Mouse (Mus musculus): ENCODE data around the gene Syna. TPM values are rescaled to one million over a fixed set of nuclear protein-coding genes. Genes with fewer than 3 reads are reported as not detected.

The Syna gene
- total and polyA plus RNA-seq, 2 experiments, result not detected

- Histone ChIP-seq H3K27me3 (ENCODE audit: control insufficient read depth, insufficient read depth, low read length) (no peaks in the 10 kb centered on the region), H3K36me3 (ENCODE audit: control insufficient read depth, insufficient read depth, low read length) (no peaks in the 10 kb centered on the region), H3K4me3 (ENCODE audit: insufficient read depth, low read depth, low read length) (no peak overlapping the region), H3K9ac (ENCODE audit: low read depth, low read length) (no peak overlapping the region), H3K79me2 (ENCODE audit: control insufficient read depth, insufficient read depth, low read length) (peaks cover 8% of the 10 kb centered on the region; the same call in 1 of the 2 replicates), H3K4me1 (ENCODE audit: control insufficient read depth, insufficient read depth, low read length) (peaks cover 10% of the 10 kb centered on the region), H3K27ac (replicated peaks; ENCODE audit: insufficient read depth, low read depth, low read length) (no peak overlapping the region)
- 23% methylated on average over 5 of the region's 5 CpGs for WGBS
- TF ChIP-seq CTCF (IDR thresholded peaks at IDR 0.05; ENCODE audit: low read depth, low read length), result no peak
- TF ChIP-seq POLR2A (IDR thresholded peaks at IDR 0.05; ENCODE audit: extremely low read depth, insufficient read depth, low read length), result no peak
- peak; percentile 44 for DNase-seq (ENCODE audit: extremely low read depth, low read depth, low spot score)
These were observed 11.7 kb downstream of the Syna start for GRCm38 (mm10) chr5:134548306-134548705.

DNA sequence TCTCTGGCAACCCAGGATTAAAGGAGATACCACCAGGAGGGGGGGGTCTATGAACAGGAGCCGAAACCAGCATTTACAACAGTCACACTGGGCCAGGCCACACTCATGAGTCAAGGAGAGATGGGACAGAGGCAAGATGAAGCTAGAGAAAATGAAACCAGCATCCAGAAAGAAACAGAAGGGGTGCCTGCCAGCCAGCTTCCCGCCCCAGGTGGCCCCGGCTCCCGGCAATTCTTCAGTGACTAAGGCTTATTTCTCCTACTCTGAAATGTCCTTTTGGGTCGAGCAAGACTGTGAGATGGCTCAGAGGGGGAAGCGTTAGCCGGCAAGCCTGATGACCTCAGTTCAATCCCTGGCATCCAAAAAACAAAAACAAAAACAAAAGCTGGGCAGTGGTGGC, 13.2 kb downstream of the Syna start:
- TF ChIP-seq CTCF (IDR thresholded peaks at IDR 0.05; ENCODE audit: low read depth, low read length) (no peak), POLR2A (IDR thresholded peaks at IDR 0.05; ENCODE audit: extremely low read depth, insufficient read depth, low read length) (no peak)
- Histone ChIP-seq H3K79me2 (ENCODE audit: control insufficient read depth, insufficient read depth, low read length) (peaks cover 8% of the 10 kb centered on the region; the same call in 1 of the 2 replicates), H3K9ac (ENCODE audit: low read depth, low read length) (no peak overlapping the region), H3K36me3 (ENCODE audit: control insufficient read depth, insufficient read depth, low read length) (no peaks in the 10 kb centered on the region), H3K27me3 (ENCODE audit: control insufficient read depth, insufficient read depth, low read length) (no peaks in the 10 kb centered on the region), H3K4me1 (ENCODE audit: control insufficient read depth, insufficient read depth, low read length) (peaks cover 8% of the 10 kb centered on the region), H3K4me3 (ENCODE audit: insufficient read depth, low read depth, low read length) (no peak overlapping the region), H3K27ac (replicated peaks; ENCODE audit: insufficient read depth, low read depth, low read length) (no peak overlapping the region)
- DNase-seq (ENCODE audit: extremely low read depth, low read depth, low spot score), result no peak
- WGBS, result 82% methylated on average over 7 of the region's 7 CpGs

DNA sequence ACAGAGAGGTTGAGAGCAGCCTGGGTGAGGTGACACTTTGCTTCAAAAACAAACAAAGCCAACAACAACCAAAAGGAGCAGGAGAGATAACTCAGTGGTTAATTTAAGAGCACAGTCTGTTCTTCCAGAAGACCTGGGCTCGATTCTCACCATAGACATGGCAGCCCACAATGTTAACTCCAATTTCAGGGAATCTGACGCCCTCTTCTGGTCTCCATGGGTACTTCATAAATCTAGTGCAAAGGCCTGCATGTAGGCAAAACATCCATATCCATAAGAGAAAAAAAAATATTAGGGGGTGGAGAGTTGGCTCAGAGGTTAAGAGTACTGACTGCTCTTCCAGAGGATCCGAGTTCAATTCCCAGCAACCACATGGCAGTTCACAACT, 14.7 kb downstream of the Syna start:
- Histone ChIP-seq H3K79me2 (ENCODE audit: control insufficient read depth, insufficient read depth, low read length) (no peaks in the 10 kb centered on the region; the same call in 1 of the 2 replicates), H3K4me3 (ENCODE audit: insufficient read depth, low read depth, low read length) (no peak overlapping the region), H3K27ac (replicated peaks; ENCODE audit: insufficient read depth, low read depth, low read length) (no peak overlapping the region), H3K27me3 (ENCODE audit: control insufficient read depth, insufficient read depth, low read length) (no peaks in the 10 kb centered on the region), H3K4me1 (ENCODE audit: control insufficient read depth, insufficient read depth, low read length) (peaks cover 12% of the 10 kb centered on the region), H3K36me3 (ENCODE audit: control insufficient read depth, insufficient read depth, low read length) (no peaks in the 10 kb centered on the region), H3K9ac (ENCODE audit: low read depth, low read length) (no peak overlapping the region)
- TF ChIP-seq CTCF (IDR thresholded peaks at IDR 0.05; ENCODE audit: low read depth, low read length) (peak; percentile 32; the same call in 1 of the 2 replicates), POLR2A (IDR thresholded peaks at IDR 0.05; ENCODE audit: extremely low read depth, insufficient read depth, low read length) (no peak)
- DNase-seq (ENCODE audit: extremely low read depth, low read depth, low spot score), result no peak
- WGBS, result 79% methylated on average over 3 of the region's 3 CpGs

- H3K27ac ChIP-seq (replicated peaks; ENCODE audit: insufficient read depth, low read depth, low read length), result no peak overlapping the region
- WGBS, result 62% methylated on average over 19 of the region's 19 CpGs
These were observed 15.3 kb downstream of the Syna start for GRCm38 (mm10) chr5:134544516-134545241.

GRCm38 (mm10) chr5:134541640-134542039, 18.3 kb downstream of the Syna start:
- Histone ChIP-seq H3K27me3 (ENCODE audit: control insufficient read depth, insufficient read depth, low read length) (no peaks in the 10 kb centered on the region), H3K36me3 (ENCODE audit: control insufficient read depth, insufficient read depth, low read length) (no peaks in the 10 kb centered on the region), H3K79me2 (ENCODE audit: control insufficient read depth, insufficient read depth, low read length) (no peaks in the 10 kb centered on the region), H3K27ac (replicated peaks; ENCODE audit: insufficient read depth, low read depth, low read length) (no peak overlapping the region), H3K4me3 (ENCODE audit: insufficient read depth, low read depth, low read length) (no peak overlapping the region), H3K9ac (ENCODE audit: low read depth, low read length) (no peak overlapping the region), H3K4me1 (ENCODE audit: control insufficient read depth, insufficient read depth, low read length) (peaks cover 12% of the 10 kb centered on the region)
- 7% methylated on average over 7 of the region's 7 CpGs for WGBS
- DNase-seq (ENCODE audit: extremely low read depth, low read depth, low spot score), result peak; percentile 93
- TF ChIP-seq CTCF (IDR thresholded peaks at IDR 0.05; ENCODE audit: low read depth, low read length) (no peak), POLR2A (IDR thresholded peaks at IDR 0.05; ENCODE audit: extremely low read depth, insufficient read depth, low read length) (no peak)

More at GRCm38 (mm10) chr5:134544516-134545241, 15.3 kb downstream of the Syna start:
- DNase-seq (ENCODE audit: extremely low read depth, low read depth, low spot score), result no peak
- no peak overlapping the region for H3K9ac ChIP-seq (ENCODE audit: low read depth, low read length)
- no peaks in the 10 kb centered on the region; the same call in 1 of the 2 replicates for H3K79me2 ChIP-seq (ENCODE audit: control insufficient read depth, insufficient read depth, low read length)
- no peak for TF ChIP-seq POLR2A (IDR thresholded peaks at IDR 0.05; ENCODE audit: extremely low read depth, insufficient read depth, low read length)
- TF ChIP-seq CTCF (IDR thresholded peaks at IDR 0.05; ENCODE audit: low read depth, low read length), result no peak
- H3K4me1 ChIP-seq (ENCODE audit: control insufficient read depth, insufficient read depth, low read length), result peaks cover 12% of the 10 kb centered on the region
- H3K27me3 ChIP-seq (ENCODE audit: control insufficient read depth, insufficient read depth, low read length), result no peaks in the 10 kb centered on the region
- no peaks in the 10 kb centered on the region for H3K36me3 ChIP-seq (ENCODE audit: control insufficient read depth, insufficient read depth, low read length)
- no peak overlapping the region for H3K4me3 ChIP-seq (ENCODE audit: insufficient read depth, low read depth, low read length)

DNA sequence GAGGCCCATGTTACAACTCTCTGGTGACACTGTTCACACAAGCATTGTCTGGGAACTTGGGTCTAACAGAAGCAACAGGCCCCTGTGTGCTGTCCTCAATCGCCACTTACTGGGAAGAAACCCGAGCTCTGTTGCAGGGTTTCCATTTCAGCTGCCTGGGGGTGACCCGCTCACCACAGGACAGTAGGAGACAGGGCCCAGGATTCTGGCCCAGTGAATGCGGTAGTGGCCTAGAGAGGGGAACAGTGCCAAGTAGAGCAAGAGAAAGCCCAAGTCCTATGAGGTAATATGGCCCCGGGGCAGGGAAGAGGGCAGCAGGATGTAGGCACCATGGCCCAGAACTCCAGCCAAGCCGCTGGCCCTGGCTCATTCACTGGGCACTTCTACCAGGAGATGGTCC, 19.1 kb downstream of the Syna start:
- 19% methylated on average over 6 of the region's 6 CpGs for WGBS

More for the DNA sequence above, 19.1 kb downstream of the Syna start:
- H3K4me3 ChIP-seq (ENCODE audit: insufficient read depth, low read depth, low read length), result no peak overlapping the region
- no peaks in the 10 kb centered on the region for H3K79me2 ChIP-seq (ENCODE audit: control insufficient read depth, insufficient read depth, low read length)
- H3K9ac ChIP-seq (ENCODE audit: low read depth, low read length), result no peak overlapping the region
- no peaks in the 10 kb centered on the region for H3K27me3 ChIP-seq (ENCODE audit: control insufficient read depth, insufficient read depth, low read length)
- TF ChIP-seq POLR2A (IDR thresholded peaks at IDR 0.05; ENCODE audit: extremely low read depth, insufficient read depth, low read length), result no peak
- peak; percentile 90 for DNase-seq (ENCODE audit: extremely low read depth, low read depth, low spot score)
- no peak overlapping the region for H3K27ac ChIP-seq (replicated peaks; ENCODE audit: insufficient read depth, low read depth, low read length)
- no peaks in the 10 kb centered on the region for H3K36me3 ChIP-seq (ENCODE audit: control insufficient read depth, insufficient read depth, low read length)
- H3K4me1 ChIP-seq (ENCODE audit: control insufficient read depth, insufficient read depth, low read length), result peaks cover 12% of the 10 kb centered on the region

Data from liver, adult 2 months (tissue).